ENCODE assay signal across 12 mouse cellular contexts in genomic region chr6:136171343-136171742, GRCm38 (mm10). TPM values are rescaled to one million over a fixed set of nuclear protein-coding genes. Genes with fewer than 3 reads are reported as not detected.
DNase-seq lines count a peak whose midpoint lies in the region; ATAC-seq and TF ChIP-seq lines count a peak whose summit lies in the region.
"Had no signal": no experiment of that assay in that cellular context is flagged by ENCODE, and none has a peak within 500 bp of the region (broad histone marks: within the 10 kb centered on the region; RNA-seq: fewer than 3 reads in every experiment).

No protein-coding gene starts in this region.

- H3K4me1 ChIP-seq in kidney, embryonic 14.5 days (ENCODE audit: control insufficient read depth, insufficient read depth, low read length): peaks cover 6% of the 10 kb centered on the region; the same call in 1 of the 2 replicates
- H3K4me1 ChIP-seq in embryonic facial prominence, embryonic 13.5 days: peaks cover 20% of the 10 kb centered on the region
- H3K4me1 ChIP-seq in hindbrain, embryonic 11.5 days (replicated peaks; ENCODE audit: control insufficient read depth, insufficient read depth, low read length): no peaks in the 10 kb centered on the region; the same call in none of the 2 replicates
- H3K4me1 ChIP-seq in midbrain, embryonic 15.5 days: peaks cover 37% of the 10 kb centered on the region
- no peaks in the 10 kb centered on the region for H3K4me1 ChIP-seq in liver, postnatal 0 days (ENCODE audit: insufficient read depth)

- TF ChIP-seq CTCF in liver, postnatal 0 days (IDR thresholded peaks at IDR 0.05; ENCODE audit: low read depth): no peak

- H3K4me2 ChIP-seq in kidney, embryonic 14.5 days (replicated peaks; ENCODE audit: low read depth, low read length): 0 out of 2 replicates have a peak overlapping the region, but pooled peaks have one; percentile 95
- H3K4me2 ChIP-seq in embryonic facial prominence, embryonic 13.5 days: peak overlapping the region; percentile 98
- H3K4me2 ChIP-seq in hindbrain, embryonic 11.5 days (replicated peaks; ENCODE audit: low read depth, low read length): peak overlapping the region; percentile 94; the same call in 1 of the 2 replicates
- H3K4me2 ChIP-seq in midbrain, embryonic 15.5 days: peak overlapping the region; percentile 73
- H3K4me2 ChIP-seq in liver, postnatal 0 days (ENCODE audit: low read depth, low read length): no peak overlapping the region

- WGBS in kidney, embryonic 14.5 days: 24% methylated on average over 7 of the region's 7 CpGs
- 15% methylated on average over 7 of the region's 7 CpGs for WGBS in embryonic facial prominence, embryonic 13.5 days
- 17% methylated on average over 7 of the region's 7 CpGs for WGBS in hindbrain, embryonic 11.5 days
- 10% methylated on average over 7 of the region's 7 CpGs for WGBS in midbrain, embryonic 15.5 days
- 26% methylated on average over 7 of the region's 7 CpGs for WGBS in liver, postnatal 0 days (ENCODE audit: insufficient replicate concordance)

- H3K4me3 ChIP-seq in kidney, embryonic 14.5 days (ENCODE audit: low read length): no peak overlapping the region
- peak overlapping the region; percentile 54 for H3K4me3 ChIP-seq in embryonic facial prominence, embryonic 13.5 days
- H3K4me3 ChIP-seq in hindbrain, embryonic 11.5 days (ENCODE audit: low read depth, low read length): peak overlapping the region; percentile 52; the same call in 1 of the 2 replicates
- peak overlapping the region; percentile 51 for H3K4me3 ChIP-seq in midbrain, embryonic 15.5 days
- H3K4me3 ChIP-seq in liver, postnatal 0 days (ENCODE audit: low read depth, low read length): no peak overlapping the region

- H3K27me3 ChIP-seq in kidney, embryonic 14.5 days (ENCODE audit: control insufficient read depth, insufficient read depth, low read length): peaks cover 35% of the 10 kb centered on the region
- peaks cover 74% of the 10 kb centered on the region for H3K27me3 ChIP-seq in embryonic facial prominence, embryonic 13.5 days
- H3K27me3 ChIP-seq in hindbrain, embryonic 11.5 days (ENCODE audit: control insufficient read depth, insufficient read depth, low read length): peaks cover 21% of the 10 kb centered on the region
- no peaks in the 10 kb centered on the region for H3K27me3 ChIP-seq in midbrain, embryonic 15.5 days (replicated peaks)
- H3K27me3 ChIP-seq in liver, postnatal 0 days (ENCODE audit: insufficient read depth, low read length): peaks cover 20% of the 10 kb centered on the region

- no peak for ATAC-seq in kidney, embryonic 14.5 days (ENCODE audit: low FRiP score, low TSS enrichment)
- no peak for ATAC-seq in embryonic facial prominence, embryonic 13.5 days (ENCODE audit: insufficient number of reproducible peaks, insufficient read depth, low FRiP score, low TSS enrichment, low read depth)
- ATAC-seq in hindbrain, embryonic 11.5 days (ENCODE audit: low FRiP score): no peak
- no peak for ATAC-seq in midbrain, embryonic 15.5 days (replicated peaks)
- ATAC-seq in liver, postnatal 0 days: no peak
- ATAC-seq: CD4-positive, CD25-positive, alpha-beta regulatory T cell, adult 4 months had no signal

- H3K9me3 ChIP-seq in kidney, embryonic 14.5 days (ENCODE audit: control insufficient read depth, low read length): no peaks in the 10 kb centered on the region
- no peaks in the 10 kb centered on the region for H3K9me3 ChIP-seq in embryonic facial prominence, embryonic 13.5 days
- no peaks in the 10 kb centered on the region for H3K9me3 ChIP-seq in hindbrain, embryonic 11.5 days (ENCODE audit: control insufficient read depth, low read length)
- H3K9me3 ChIP-seq in midbrain, embryonic 15.5 days: no peaks in the 10 kb centered on the region
- no peaks in the 10 kb centered on the region for H3K9me3 ChIP-seq in liver, postnatal 0 days (ENCODE audit: low read length)

- no peak overlapping the region for H3K9ac ChIP-seq in kidney, embryonic 14.5 days (ENCODE audit: low read depth, low read length)
- peak overlapping the region; percentile 21; the same call in 1 of the 2 replicates for H3K9ac ChIP-seq in embryonic facial prominence, embryonic 13.5 days
- no peak overlapping the region for H3K9ac ChIP-seq in hindbrain, embryonic 11.5 days (ENCODE audit: low read depth, low read length)
- H3K9ac ChIP-seq in midbrain, embryonic 15.5 days: peak overlapping the region; percentile 77
- no peak overlapping the region for H3K9ac ChIP-seq in liver, postnatal 0 days (replicated peaks)

- H3K36me3 ChIP-seq in kidney, embryonic 14.5 days (ENCODE audit: control insufficient read depth, insufficient read depth, low read length): no peaks in the 10 kb centered on the region
- H3K36me3 ChIP-seq in embryonic facial prominence, embryonic 13.5 days: no peaks in the 10 kb centered on the region
- no peaks in the 10 kb centered on the region for H3K36me3 ChIP-seq in hindbrain, embryonic 11.5 days (ENCODE audit: control insufficient read depth, insufficient read depth, low read length)
- no peaks in the 10 kb centered on the region for H3K36me3 ChIP-seq in midbrain, embryonic 15.5 days (replicated peaks)
- no peaks in the 10 kb centered on the region for H3K36me3 ChIP-seq in liver, postnatal 0 days (replicated peaks; ENCODE audit: insufficient read depth, low read length)

- TF ChIP-seq EP300 in liver, postnatal 0 days (IDR thresholded peaks at IDR 0.05; ENCODE audit: low read depth): no peak

- no peak overlapping the region for H3K27ac ChIP-seq in kidney, embryonic 14.5 days (ENCODE audit: low read depth, low read length)
- no peak overlapping the region for H3K27ac ChIP-seq in embryonic facial prominence, embryonic 13.5 days
- H3K27ac ChIP-seq in hindbrain, embryonic 11.5 days (ENCODE audit: low read depth, low read length): no peak overlapping the region
- peak overlapping the region; percentile 91 for H3K27ac ChIP-seq in midbrain, embryonic 15.5 days
- H3K27ac ChIP-seq in liver, postnatal 0 days (ENCODE audit: low read depth): no peak overlapping the region

- no peak for DNase-seq in kidney, adult 8-10 months
- peak; percentile 10 for DNase-seq in hindbrain, embryonic 11.5 days (ENCODE audit: low spot score)
- no peak for DNase-seq in right cerebral cortex, postnatal 36 days (ENCODE audit: low spot score in 2 of 2)
- DNase-seq in adrenal gland, adult 2 months: no peak
- no peak for DNase-seq in liver, postnatal 0 days
- DNase-seq: gastrocnemius, postnatal 25 days; lung, adult 2 months had no signal

RNA-seq across cellular contexts. Expression of gene Grin2b, which starts 2.0 kb away (rescaled TPM):
- 0.05 and 0.84 TPM in 2 replicates for polyA plus RNA-seq in kidney, embryonic 14.5 days (2014; fragmentation: Nextera tagmentation; extraction: Ambion mirVana)
- polyA plus RNA-seq in embryonic facial prominence, embryonic 13.5 days (2015; fragmentation: Nextera tagmentation; extraction: Ambion mirVana): 6.1 and 6.4 TPM in 2 replicates
- 1.4 and 2.0 TPM in 2 replicates for polyA plus RNA-seq in hindbrain, embryonic 11.5 days (2014; fragmentation: Nextera tagmentation; extraction: Ambion mirVana)
- polyA plus RNA-seq in midbrain, embryonic 15.5 days (2015; fragmentation: Nextera tagmentation; extraction: Ambion mirVana): 65.5 and 81.3 TPM in 2 replicates
- total RNA-seq in adrenal gland, adult 2 months (2021): under 1 TPM; 0.07 to 0.17 TPM
- polyA plus RNA-seq in adrenal gland, adult 2 months (2012; rRNA removed): under 0.01 and 0.02 TPM in 2 replicates
- polyA plus RNA-seq in liver, postnatal 0 days (2015; fragmentation: Nextera tagmentation; extraction: Ambion mirVana): 0.45 and 0.46 TPM in 2 replicates
- total RNA-seq: hematopoietic stem cell, adult 5-6 weeks had no signal
- polyA plus RNA-seq: CD4-positive, CD25-positive, alpha-beta regulatory T cell, adult 4 months had no signal

Comparison
In these comparisons a context has a peak if more than half of its experiments do, and no peak if none do; other contexts are left out.
1. H3K4me3 ChIP-seq: peak in embryonic facial prominence, embryonic 13.5 days (single experiment), hindbrain, embryonic 11.5 days (single experiment) and midbrain, embryonic 15.5 days (single experiment); none in kidney, embryonic 14.5 days (single experiment) and liver, postnatal 0 days (single experiment).
2. H3K9ac ChIP-seq: peak in embryonic facial prominence, embryonic 13.5 days (single experiment) and midbrain, embryonic 15.5 days (single experiment); none in kidney, embryonic 14.5 days (single experiment), hindbrain, embryonic 11.5 days (single experiment) and liver, postnatal 0 days (single experiment).